Mouse (Mus musculus) hindbrain, embryonic 15.5 days (tissue): ENCODE data around the gene Snapc4. TPM values are rescaled to one million over a fixed set of nuclear protein-coding genes. Genes with fewer than 3 reads are reported as not detected.

Experiments used
- ATAC-seq: fragments of 200-750 bp; cut with Nextera tagmentation; 2 replicates; pipeline ENCODE4 v1.8.0; 2017; ENCODE audit warnings: low read depth, moderate number of reproducible peaks, moderate TSS enrichment; ENCODE audit not compliant: low FRiP score
- H3K27ac ChIP-seq: fragments of 300-500 bp; sonication (generic); replicated peaks from 2 replicates; pipeline ENCODE4 v1.5.1; 2015; ENCODE audit warnings: mild to moderate bottlenecking, inconsistent platforms
- H3K27me3 ChIP-seq: fragments of 300-500 bp; sonication (generic); 2 replicates; pipeline ENCODE4 v1.6.1; 2015; ENCODE audit warnings: control low read depth, inconsistent platforms
- H3K36me3 ChIP-seq: fragments of 300-500 bp; sonication (generic); 2 replicates; pipeline ENCODE4 v1.6.1; 2015; ENCODE audit warnings: control low read depth, inconsistent platforms
- H3K4me1 ChIP-seq: fragments of 300-500 bp; sonication (generic); replicated peaks from 2 replicates; pipeline ENCODE4 v1.6.1; 2015; ENCODE audit warnings: control low read depth, inconsistent platforms
- H3K4me2 ChIP-seq: fragments of 300-500 bp; sonication (generic); 2 replicates; pipeline ENCODE4 v1.6.1; 2015; ENCODE audit warnings: moderate library complexity, mild to moderate bottlenecking, inconsistent platforms
- H3K4me3 ChIP-seq: fragments of 300-500 bp; sonication (generic); 2 replicates; pipeline ENCODE4 v1.5.1; 2015; ENCODE audit warnings: mild to moderate bottlenecking, inconsistent platforms
- H3K9ac ChIP-seq: fragments of 300-500 bp; sonication (generic); 2 replicates; pipeline ENCODE4 v1.6.1; 2015; ENCODE audit warnings: inconsistent platforms
- H3K9me3 ChIP-seq: fragments of 300-500 bp; sonication (generic); 2 replicates; pipeline ENCODE4 v1.6.1; 2016; ENCODE audit warnings: control low read depth, inconsistent platforms
- WGBS: fragments of 180-500 bp; shearing (Covaris S2); methylation state at CpG from one replicate; pipeline ENCODE4 v1.1.7; 2015; 5-methylcytosine and 5-hydroxymethylcytosine counted together
- polyA plus RNA-seq: library from polyadenylated mRNA; unstranded; fragments of >200 nt; fragmentation: Nextera tagmentation; extraction: Ambion mirVana; gene quantifications from 2 replicates; pipeline ENCODE4 v1.2.1, GENCODE M21; 2015

Gene Snapc4
- polyA plus RNA-seq, 1 experiment from 2014 or later: 40.5 TPM

DNA sequence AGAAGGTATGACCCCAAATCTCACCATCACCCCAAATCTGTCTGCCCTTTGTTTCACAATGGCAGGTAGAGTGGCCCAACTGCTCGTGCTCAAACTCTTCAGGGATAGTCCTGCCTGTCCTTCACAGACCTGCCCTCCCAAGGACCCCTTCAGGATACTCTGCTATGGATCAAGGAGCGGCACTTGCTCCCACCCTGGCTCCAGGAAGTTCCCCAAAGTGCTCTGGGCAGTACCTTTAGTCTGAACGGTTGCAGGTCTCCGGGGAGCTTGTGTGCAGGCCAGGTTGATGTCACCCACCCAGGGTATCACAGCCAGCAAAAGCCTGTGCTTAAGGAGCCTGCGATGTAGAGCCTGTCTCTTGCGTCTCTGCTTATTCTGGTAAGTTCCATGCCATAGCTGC is 12.5 kb downstream of the Snapc4 start:
- Histone ChIP-seq H3K27me3 (no peaks in the 10 kb centered on the region), H3K4me3 (no peak overlapping the region), H3K36me3 (peaks cover 84% of the 10 kb centered on the region), H3K9ac (no peak overlapping the region), H3K4me1 (no peaks in the 10 kb centered on the region), H3K4me2 (no peak overlapping the region), H3K9me3 (no peaks in the 10 kb centered on the region), H3K27ac (no peak overlapping the region)
- no peak for ATAC-seq
- 97% methylated on average over 6 of the region's 6 CpGs for WGBS

DNA sequence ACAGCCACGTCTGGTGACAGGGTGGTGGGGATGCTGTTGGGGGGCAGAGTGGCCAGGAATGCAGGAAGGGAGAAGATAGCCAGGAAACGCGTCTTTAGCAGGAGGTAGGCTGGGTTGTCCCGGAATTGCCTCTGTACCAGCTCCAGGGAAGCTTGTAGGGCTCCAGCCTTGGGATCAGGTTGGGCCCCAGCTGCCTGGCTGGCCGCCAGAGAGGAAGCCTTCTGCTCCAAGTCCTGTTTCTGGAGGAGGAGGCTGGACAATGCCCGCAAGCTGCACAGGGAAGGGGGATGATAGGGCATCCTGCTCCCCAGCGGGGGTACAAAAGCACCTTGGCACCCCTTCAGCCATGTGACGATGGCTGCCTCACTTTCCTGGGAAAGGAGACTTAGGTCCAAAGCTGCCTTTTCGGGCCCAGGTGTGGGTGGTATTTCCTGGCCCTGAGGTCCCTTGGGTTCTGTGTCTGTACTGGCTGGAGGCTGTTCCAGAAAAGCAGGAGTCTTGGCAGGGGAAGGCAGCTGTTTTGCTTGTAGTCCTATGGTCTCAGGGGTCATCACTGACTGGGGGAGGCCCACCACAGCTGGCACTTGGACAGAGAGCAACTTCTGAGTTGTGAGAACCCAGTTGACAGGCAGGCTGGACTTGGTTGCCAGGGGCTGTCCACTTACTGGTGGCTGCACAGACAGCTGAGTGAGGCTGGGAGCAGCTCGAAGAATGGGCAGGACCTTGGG is 15.6 kb downstream of the Snapc4 start:
- peaks cover 57% of the 10 kb centered on the region for H3K36me3 ChIP-seq
- no peaks in the 10 kb centered on the region for H3K9me3 ChIP-seq
- no peak overlapping the region for H3K9ac ChIP-seq
- no peak overlapping the region for H3K4me2 ChIP-seq
- WGBS: 79% methylated on average over 10 of the region's 10 CpGs
- no peak overlapping the region for H3K4me3 ChIP-seq
- no peaks in the 10 kb centered on the region for H3K27me3 ChIP-seq
- H3K4me1 ChIP-seq: no peaks in the 10 kb centered on the region
- H3K27ac ChIP-seq: no peak overlapping the region
- no peak for ATAC-seq

DNA sequence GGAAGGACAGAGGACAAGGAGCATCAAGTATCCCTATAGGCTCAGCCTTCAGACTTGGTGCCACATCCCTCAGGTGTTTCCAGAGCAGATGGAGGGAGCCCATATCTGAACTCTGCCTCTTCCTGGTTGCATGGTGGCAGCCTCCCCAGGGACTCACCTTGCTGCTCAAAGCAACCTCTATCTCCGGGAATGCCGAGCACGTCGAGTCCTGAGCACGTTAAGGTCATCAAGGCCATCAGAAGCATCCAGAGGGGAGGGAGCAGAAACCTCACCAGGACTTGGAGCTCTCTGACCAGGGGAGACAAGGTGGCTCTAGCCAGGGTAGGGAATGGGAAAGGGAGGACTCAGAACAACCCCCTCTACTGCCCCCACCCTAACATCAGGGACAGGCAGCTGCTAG is 17.0 kb downstream of the Snapc4 start:
- H3K27me3 ChIP-seq: no peaks in the 10 kb centered on the region
- WGBS: 90% methylated on average over 5 of the region's 5 CpGs
- H3K36me3 ChIP-seq: peaks cover 45% of the 10 kb centered on the region
- H3K27ac ChIP-seq: no peak overlapping the region
- H3K4me2 ChIP-seq: no peak overlapping the region
- H3K9me3 ChIP-seq: no peaks in the 10 kb centered on the region
- no peak overlapping the region for H3K9ac ChIP-seq
- H3K4me3 ChIP-seq: no peak overlapping the region
- no peaks in the 10 kb centered on the region for H3K4me1 ChIP-seq
- ATAC-seq: no peak

DNA sequence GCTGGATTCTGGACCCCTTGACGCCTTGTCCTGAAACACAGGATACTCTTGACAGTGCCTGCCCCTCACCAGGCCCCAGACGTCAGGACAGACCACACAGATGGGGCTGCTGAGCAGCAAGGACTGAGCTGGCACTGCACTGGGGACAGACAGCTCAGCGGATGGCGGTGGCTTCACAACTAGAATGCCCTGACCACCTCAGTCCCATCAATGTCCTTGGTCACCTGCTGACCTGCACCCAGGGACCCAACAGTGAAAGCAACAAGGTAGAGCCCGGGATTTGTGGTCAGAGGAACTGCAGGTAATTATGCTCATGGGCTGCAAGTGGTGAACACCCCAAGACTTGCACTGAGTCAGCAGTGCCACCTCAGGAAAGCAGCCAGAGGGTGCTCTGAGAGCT is 17.5 kb downstream of the Snapc4 start:
- ATAC-seq: no peak
- 84% methylated on average over 5 of the region's 5 CpGs for WGBS
- no peak overlapping the region for H3K9ac ChIP-seq

DNA sequence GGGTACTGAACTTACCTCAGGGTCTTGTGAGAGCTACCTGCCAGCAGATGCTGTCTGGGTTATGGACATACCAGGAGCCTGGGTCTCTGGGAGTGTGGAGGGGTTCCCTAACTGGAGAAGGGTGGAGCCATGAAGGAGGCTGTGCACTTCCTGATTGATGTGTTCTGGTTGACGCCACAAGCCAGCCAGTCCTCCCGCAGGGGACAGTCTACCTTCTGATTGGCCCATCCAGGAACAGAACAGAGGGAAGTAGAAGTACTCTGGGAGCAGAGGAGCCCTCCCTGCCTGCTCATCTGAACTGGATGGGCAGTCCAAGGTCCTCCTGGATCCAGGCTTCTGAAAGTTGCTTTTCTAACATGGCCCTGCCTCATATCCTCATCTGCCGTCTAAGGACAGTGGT is 19.7 kb downstream of the Snapc4 start, which contains the start of gene Card9:
Card9 (minus strand) TSS at position 147 of the 400 bp plus-strand sequence.
- WGBS: 56% methylated on average over 3 of the region's 3 CpGs
- Histone ChIP-seq H3K4me2 (no peak within 1 kb of the TSS), H3K4me3 (no peak within 1 kb of the TSS), H3K27ac (no peak within 1 kb of the TSS), H3K9ac (no peak within 1 kb of the TSS), H3K4me1 (no peaks in the 10 kb centered on the region), H3K36me3 (peaks cover 18% of the 10 kb centered on the region), H3K27me3 (no peaks in the 10 kb centered on the region), H3K9me3 (no peaks in the 10 kb centered on the region)
- no peak for ATAC-seq

More for the DNA sequence above, 17.5 kb downstream of the Snapc4 start:
- H3K4me2 ChIP-seq: no peak overlapping the region
- H3K27me3 ChIP-seq: no peaks in the 10 kb centered on the region
- H3K4me1 ChIP-seq: no peaks in the 10 kb centered on the region
- no peak overlapping the region for H3K4me3 ChIP-seq
- H3K27ac ChIP-seq: no peak overlapping the region
- peaks cover 40% of the 10 kb centered on the region for H3K36me3 ChIP-seq
- H3K9me3 ChIP-seq: no peaks in the 10 kb centered on the region

DNA sequence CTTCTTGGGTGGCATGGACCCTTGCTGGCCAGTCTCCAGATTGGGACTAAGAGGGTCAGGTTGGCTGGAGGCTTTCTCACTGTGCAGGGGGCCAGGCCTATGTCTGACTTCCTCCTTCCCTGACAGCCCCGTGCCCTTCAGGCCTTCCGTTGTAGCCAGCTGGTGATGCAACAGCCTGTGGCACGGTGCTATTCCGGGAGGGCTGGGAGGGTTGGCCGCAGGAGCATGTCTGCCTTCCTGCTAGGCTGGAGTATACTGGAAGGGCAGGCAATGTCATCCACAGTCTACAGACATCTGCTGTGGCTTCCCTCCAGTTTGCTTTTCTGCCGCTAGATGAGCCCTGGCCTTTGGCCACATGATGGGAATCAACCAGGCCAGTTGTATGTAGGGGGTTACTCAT is 20.5 kb downstream of the Snapc4 start:
- Histone ChIP-seq H3K36me3 (peaks cover 12% of the 10 kb centered on the region), H3K9me3 (no peaks in the 10 kb centered on the region), H3K27ac (no peak overlapping the region), H3K4me2 (no peak overlapping the region), H3K27me3 (no peaks in the 10 kb centered on the region), H3K4me3 (no peak overlapping the region), H3K4me1 (no peaks in the 10 kb centered on the region), H3K9ac (no peak overlapping the region)
- 87% methylated on average over 6 of the region's 6 CpGs for WGBS
- ATAC-seq: no peak

DNA sequence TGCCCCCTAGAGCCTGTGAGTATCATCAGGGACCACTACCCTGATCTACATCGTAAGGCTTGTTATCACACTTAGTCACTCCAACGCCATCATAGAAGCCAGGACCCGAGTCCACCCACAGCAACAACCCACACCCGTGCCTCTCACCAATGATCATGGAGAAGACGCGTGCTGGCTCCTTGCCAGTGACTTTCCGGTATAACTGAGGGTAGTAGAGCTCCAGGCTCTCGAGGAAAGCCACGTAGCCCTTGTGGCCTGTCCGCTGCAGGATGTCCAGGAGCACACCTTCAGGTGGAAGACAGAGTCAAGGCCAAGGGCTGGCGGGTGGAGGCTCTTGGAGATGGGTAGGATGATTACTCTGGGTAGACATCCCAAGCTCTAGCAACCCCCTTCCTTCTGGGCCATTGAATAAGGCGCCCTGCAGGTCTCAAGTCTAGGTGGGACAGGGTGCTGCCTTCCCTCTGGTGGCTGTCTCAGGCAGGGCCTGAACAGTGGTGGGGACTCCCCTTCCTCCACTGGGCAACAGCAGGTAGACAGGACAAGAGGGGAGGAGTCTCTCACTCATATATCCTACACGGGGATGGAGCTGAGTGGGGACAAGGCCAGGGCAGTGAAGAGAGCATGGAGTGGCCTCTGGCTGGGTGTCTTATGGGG is 21.7 kb downstream of the Snapc4 start:
- Histone ChIP-seq H3K36me3 (peaks cover 5% of the 10 kb centered on the region; the same call in 1 of the 2 replicates), H3K4me1 (peaks cover under 1% of the 10 kb centered on the region; the same call in 1 of the 2 replicates), H3K4me3 (no peak overlapping the region), H3K9me3 (no peaks in the 10 kb centered on the region), H3K27ac (no peak overlapping the region), H3K9ac (no peak overlapping the region), H3K4me2 (no peak overlapping the region), H3K27me3 (no peaks in the 10 kb centered on the region)
- ATAC-seq: no peak
- 87% methylated on average over 13 of the region's 13 CpGs for WGBS

DNA sequence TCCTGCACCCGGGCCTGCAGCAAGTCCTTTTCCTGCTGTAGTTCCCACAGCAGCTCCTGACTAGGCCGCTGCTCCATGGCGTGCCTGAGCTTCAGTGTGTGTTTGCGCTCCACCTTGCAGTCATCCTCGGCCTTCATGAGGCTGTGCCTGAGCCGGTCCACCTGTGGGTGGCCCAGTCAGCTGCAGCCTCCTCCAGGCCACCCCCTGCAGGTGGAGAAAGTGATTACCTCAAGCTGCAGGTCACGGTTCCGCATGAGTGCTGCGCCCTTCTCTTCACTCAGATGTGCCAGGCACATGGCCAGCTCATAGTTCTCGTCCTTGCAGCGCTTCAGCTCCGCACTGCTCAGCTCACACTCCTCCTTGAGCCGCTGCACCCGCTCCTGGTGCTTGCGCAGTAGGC is 23.0 kb downstream of the Snapc4 start:
- no peaks in the 10 kb centered on the region for H3K36me3 ChIP-seq
- H3K4me3 ChIP-seq: no peak overlapping the region
- H3K4me2 ChIP-seq: no peak overlapping the region
- peaks cover 14% of the 10 kb centered on the region for H3K4me1 ChIP-seq
- H3K9ac ChIP-seq: no peak overlapping the region
- no peak for ATAC-seq
- H3K9me3 ChIP-seq: no peaks in the 10 kb centered on the region
- H3K27ac ChIP-seq: no peak overlapping the region
- H3K27me3 ChIP-seq: no peaks in the 10 kb centered on the region
- 60% methylated on average over 15 of the region's 15 CpGs for WGBS

DNA sequence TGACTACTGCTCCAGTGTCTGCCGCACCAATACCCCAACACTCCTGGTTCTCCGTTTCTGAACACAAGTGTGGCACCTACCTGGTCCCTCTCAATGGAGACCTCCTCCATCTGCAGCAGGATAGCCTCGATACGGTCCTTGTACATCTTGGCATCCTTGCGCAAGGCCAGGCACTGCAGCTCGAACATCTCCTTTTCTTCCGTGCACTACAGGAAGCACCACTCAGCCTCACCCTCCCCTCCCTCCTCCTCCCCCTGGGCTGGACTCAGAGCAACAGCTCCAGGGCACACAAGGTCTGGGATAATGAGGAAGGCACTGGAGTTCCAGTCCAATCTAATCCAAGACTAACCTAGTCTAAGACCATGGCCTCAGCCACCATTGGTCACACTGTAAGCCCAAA is 23.8 kb downstream of the Snapc4 start:
- no peak for ATAC-seq
- Histone ChIP-seq H3K27ac (no peak overlapping the region), H3K27me3 (no peaks in the 10 kb centered on the region), H3K4me2 (no peak overlapping the region), H3K4me1 (peaks cover 15% of the 10 kb centered on the region), H3K36me3 (no peaks in the 10 kb centered on the region), H3K9ac (no peak overlapping the region), H3K9me3 (no peaks in the 10 kb centered on the region), H3K4me3 (no peak overlapping the region)
- 82% methylated on average over 7 of the region's 7 CpGs for WGBS

DNA sequence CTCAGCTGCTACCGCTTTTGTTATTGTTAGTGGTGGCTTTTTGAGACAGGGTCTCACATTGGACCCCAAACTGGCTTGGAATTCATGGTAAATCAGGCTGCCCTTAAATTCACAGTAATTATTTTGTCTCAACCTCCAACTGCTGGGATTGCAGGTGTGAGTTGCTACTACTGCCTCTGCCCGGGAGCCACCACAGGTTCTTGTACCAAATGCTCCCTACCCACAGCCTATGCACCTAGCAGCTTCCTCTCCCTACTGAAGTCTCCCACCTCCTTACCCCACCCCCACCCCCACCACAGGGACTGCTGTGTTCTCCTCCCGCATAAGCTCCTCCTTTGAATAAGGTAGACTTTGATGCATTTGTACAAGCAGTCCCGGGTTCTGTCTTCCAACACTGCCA is 24.2 kb downstream of the Snapc4 start:
- H3K9me3 ChIP-seq: no peaks in the 10 kb centered on the region
- H3K4me3 ChIP-seq: no peak overlapping the region
- no peaks in the 10 kb centered on the region for H3K27me3 ChIP-seq
- no peak overlapping the region for H3K27ac ChIP-seq
- ATAC-seq: no peak
- H3K4me1 ChIP-seq: peaks cover 17% of the 10 kb centered on the region
- H3K4me2 ChIP-seq: no peak overlapping the region
- 91% methylated on average over 4 of the region's 4 CpGs for WGBS
- H3K36me3 ChIP-seq: no peaks in the 10 kb centered on the region
- H3K9ac ChIP-seq: no peak overlapping the region

DNA sequence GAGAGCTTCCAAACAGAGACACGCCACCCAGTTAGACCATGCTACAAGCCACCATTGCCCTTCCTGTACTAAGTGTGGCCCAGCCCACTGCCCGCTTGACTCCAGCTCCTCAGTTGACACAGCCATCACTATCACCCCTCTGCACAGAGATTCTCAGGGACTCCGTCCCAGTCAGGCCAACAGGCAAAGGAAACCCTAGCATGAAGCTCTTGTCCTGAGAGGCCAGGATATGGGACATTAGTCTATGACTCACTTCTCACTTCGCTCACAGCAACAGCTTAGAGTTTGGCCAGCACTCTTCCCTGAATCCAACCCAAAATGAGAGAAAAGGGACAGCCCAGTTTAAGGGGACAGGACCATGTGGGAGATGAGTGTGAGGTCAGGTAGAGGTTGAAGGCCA is 26.1 kb downstream of the Snapc4 start:
- no peaks in the 10 kb centered on the region for H3K27me3 ChIP-seq
- no peak overlapping the region for H3K27ac ChIP-seq
- no peaks in the 10 kb centered on the region for H3K9me3 ChIP-seq
- 0 out of 2 replicates have a peak, but pooled peaks cover 6% of the 10 kb centered on the region for H3K36me3 ChIP-seq
- ATAC-seq: no peak
- no peak overlapping the region for H3K4me2 ChIP-seq
- no peak overlapping the region for H3K9ac ChIP-seq
- H3K4me1 ChIP-seq: peaks cover 30% of the 10 kb centered on the region
- over 99% methylated on average over 4 of the region's 4 CpGs for WGBS
- no peak overlapping the region for H3K4me3 ChIP-seq

DNA sequence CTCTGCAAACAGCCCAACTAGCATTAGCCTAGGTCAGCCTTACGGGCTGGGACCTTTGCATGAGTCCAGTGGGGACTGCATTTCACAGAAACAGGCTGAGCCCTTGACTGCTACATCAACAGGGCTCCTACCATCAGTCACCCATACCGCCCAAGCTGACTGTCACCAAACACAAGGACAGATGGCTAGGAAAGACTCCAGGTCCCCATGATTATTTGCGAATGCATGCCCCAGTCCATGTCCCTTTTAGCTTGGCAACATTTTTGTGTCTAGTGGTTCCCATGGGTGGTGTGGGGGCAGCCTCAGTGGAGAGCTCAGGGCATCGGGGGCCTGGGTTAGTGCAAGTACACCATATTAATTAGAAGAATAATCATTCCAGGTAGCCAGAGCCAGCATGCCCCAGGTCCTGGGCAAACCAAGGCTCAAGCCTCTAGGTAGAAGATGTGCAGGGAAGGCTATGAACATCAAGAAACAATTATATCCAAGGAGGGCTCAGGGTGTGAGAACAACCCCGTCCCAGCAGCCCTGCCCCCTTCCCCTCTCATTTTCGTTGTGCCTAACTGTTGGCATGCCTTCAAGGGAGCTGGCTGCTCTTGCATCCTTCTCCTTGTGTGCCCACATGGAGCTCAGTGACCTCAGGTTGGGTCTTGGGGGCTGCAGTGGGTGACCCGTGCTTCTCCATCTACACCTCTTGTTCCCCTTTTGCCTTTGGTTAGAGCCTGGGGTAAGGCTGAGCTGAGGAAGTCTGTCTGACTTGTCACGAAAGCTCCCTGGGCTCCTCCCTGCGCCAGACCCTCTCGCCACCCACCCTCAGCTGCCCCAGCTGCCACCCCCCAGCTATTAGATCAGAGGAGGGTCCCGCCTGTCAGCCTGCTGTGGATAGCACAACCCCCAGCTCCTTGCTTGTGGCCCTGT is 27.1 kb downstream of the Snapc4 start:
- ATAC-seq: no peak
- peak overlapping the region; percentile 78 for H3K4me3 ChIP-seq
- no peaks in the 10 kb centered on the region for H3K27me3 ChIP-seq
- peak overlapping the region; percentile 97 for H3K9ac ChIP-seq
- 0 out of 2 replicates have a peak, but pooled peaks cover 12% of the 10 kb centered on the region for H3K36me3 ChIP-seq
- H3K4me2 ChIP-seq: peak overlapping the region; percentile 85
- no peaks in the 10 kb centered on the region for H3K9me3 ChIP-seq
- H3K4me1 ChIP-seq: peaks cover 30% of the 10 kb centered on the region
- H3K27ac ChIP-seq: 0 out of 2 replicates have a peak overlapping the region, but pooled peaks have one; percentile 88
- WGBS: 85% methylated on average over 11 of the region's 11 CpGs
